Mouse (Mus musculus): Measurements from ENCODE around the gene Dxo. TPM values are rescaled to one million over a fixed set of nuclear protein-coding genes. Genes with fewer than 3 reads are reported as not detected.
A peak's percentile ranks its signal among the peaks of the same experiment; 100 is the strongest.
"Not testable (repeated sequence)": the region's sequence is repeated elsewhere in the genome, so short reads cannot be mapped to it uniquely, and the experiment has no call there.

The Dxo gene
- polyA plus RNA-seq, 1 experiment from 2014 or later, result 52.9 TPM

DNA sequence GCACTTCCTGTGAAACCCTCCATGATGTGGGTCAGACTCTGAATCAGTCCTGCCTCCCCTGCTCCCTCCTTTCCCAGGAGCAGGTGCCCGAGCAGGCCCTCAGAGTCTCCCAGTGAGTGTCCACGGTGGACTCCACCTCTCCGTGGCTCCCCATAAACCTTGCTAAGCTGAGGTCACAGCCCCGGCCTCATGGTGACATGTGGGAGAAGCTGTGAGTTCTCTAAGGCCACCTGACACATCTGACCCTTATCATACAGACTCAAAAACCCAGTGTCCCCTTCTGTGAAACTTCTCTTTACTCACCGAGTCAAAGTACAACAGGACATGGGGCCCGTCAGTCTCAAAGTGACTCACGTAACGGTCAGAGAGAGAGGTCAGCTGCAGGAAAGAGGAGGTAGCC lies 26.0 kb upstream of the Dxo start:
- not testable (repeated sequence) for H3K27me3 ChIP-seq (ENCODE audit: control insufficient read depth, insufficient read depth, low read length); ATAC-seq (ENCODE audit: insufficient number of reproducible peaks, insufficient read depth, low FRiP score, low read depth); H3K27ac ChIP-seq (ENCODE audit: low read length); H3K9me3 ChIP-seq (ENCODE audit: control insufficient read depth, low read depth, low read length); H3K4me3 ChIP-seq (ENCODE audit: low read depth, low read length); H3K9ac ChIP-seq (replicated peaks; ENCODE audit: low read depth, low read length); H3K4me1 ChIP-seq (ENCODE audit: control insufficient read depth, insufficient read depth, low read length); H3K4me2 ChIP-seq (replicated peaks; ENCODE audit: low read depth, low read length); H3K36me3 ChIP-seq (ENCODE audit: control insufficient read depth, insufficient read depth, low read length)
- 74% methylated on average over 8 of the region's 8 CpGs for WGBS

DNA sequence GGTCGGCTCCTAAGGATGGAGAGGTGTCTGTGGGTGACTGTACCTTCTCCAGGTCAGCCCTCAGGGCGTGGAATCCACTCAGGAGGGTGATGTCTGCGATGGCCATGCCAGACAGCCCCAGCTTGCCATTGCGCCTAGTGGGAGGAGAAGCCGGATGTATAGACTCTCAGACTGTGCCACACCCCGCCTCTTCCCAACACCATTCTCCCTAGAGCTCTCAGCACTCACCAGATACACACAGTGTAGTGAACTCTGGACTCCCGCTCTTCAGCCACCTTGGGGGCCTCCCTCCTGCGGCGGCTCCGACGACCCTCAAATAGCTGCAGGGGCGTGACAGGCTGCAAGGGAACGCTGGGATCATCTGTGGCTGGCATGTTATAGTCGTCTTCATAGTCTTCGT lies 25.5 kb upstream of the Dxo start:
- Histone ChIP-seq H3K27me3 (ENCODE audit: control insufficient read depth, insufficient read depth, low read length) (no peaks in the 10 kb centered on the region), H3K27ac (ENCODE audit: low read length) (no peak overlapping the region), H3K4me2 (replicated peaks; ENCODE audit: low read depth, low read length) (no peak overlapping the region), H3K4me3 (ENCODE audit: low read depth, low read length) (no peak overlapping the region), H3K4me1 (ENCODE audit: control insufficient read depth, insufficient read depth, low read length) (no peaks in the 10 kb centered on the region), H3K36me3 (ENCODE audit: control insufficient read depth, insufficient read depth, low read length) (no peaks in the 10 kb centered on the region), H3K9me3 (ENCODE audit: control insufficient read depth, low read depth, low read length) (no peaks in the 10 kb centered on the region), H3K9ac (replicated peaks; ENCODE audit: low read depth, low read length) (no peak overlapping the region)
- 66% methylated on average over 15 of the region's 15 CpGs for WGBS
- ATAC-seq (ENCODE audit: insufficient number of reproducible peaks, insufficient read depth, low FRiP score, low read depth), result no peak

DNA sequence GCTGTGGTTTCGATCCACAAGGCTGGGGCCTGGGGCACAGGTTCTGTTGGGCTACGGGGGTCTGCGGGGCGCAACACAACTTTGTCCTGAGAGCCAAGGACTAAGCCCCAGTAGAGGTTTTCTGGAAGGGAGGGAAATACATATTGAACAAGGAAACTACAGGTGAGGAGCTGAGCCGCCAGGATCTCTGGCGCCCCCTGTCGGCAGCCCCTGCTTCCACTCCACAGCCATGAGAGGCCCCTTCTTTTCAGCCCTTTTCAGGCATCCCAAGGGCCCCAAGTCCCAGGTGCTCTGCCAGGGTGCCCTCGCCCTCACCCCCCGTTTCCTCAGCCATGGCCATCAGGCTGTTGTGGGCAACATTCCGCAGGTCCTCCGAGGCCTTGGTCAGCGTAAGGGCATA lies 23.1 kb upstream of the Dxo start:
- H3K36me3 ChIP-seq (ENCODE audit: control insufficient read depth, insufficient read depth, low read length); H3K4me1 ChIP-seq (ENCODE audit: control insufficient read depth, insufficient read depth, low read length); H3K4me3 ChIP-seq (ENCODE audit: low read depth, low read length); H3K27me3 ChIP-seq (ENCODE audit: control insufficient read depth, insufficient read depth, low read length); H3K4me2 ChIP-seq (replicated peaks; ENCODE audit: low read depth, low read length); ATAC-seq (ENCODE audit: insufficient number of reproducible peaks, insufficient read depth, low FRiP score, low read depth); H3K9me3 ChIP-seq (ENCODE audit: control insufficient read depth, low read depth, low read length); H3K9ac ChIP-seq (replicated peaks; ENCODE audit: low read depth, low read length); H3K27ac ChIP-seq (ENCODE audit: low read length): not testable (repeated sequence)
- 62% methylated on average over 11 of the region's 12 CpGs for WGBS

DNA sequence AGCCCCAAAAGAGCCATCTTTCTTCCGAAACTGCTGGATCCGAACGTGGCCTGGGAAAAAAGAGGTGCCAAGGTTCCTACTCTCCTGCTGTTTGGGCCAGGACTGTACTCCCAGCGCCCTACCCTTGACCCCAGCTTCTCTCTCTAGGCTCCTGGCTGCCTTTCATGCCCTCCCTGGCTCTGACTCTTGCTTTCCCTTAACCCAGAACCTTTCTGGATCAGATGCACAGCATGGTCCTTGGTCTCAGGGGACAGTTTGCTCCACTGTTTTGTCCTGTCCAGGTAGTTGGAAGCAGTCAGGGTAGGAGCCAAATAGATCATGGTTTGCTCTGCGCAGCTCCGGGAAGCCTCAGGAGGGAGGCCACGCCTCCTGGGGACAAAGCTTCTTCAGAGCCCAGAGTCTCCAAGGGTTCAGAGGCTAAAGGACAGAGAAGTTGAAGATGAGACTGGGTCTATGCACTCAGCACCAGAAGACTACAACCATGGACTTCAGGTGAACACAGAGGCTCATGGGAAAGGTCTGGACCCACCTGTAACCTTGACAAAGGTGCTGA lies 21.9 kb upstream of the Dxo start:
- H3K4me1 ChIP-seq (ENCODE audit: control insufficient read depth, insufficient read depth, low read length), result no peaks in the 10 kb centered on the region
- no peaks in the 10 kb centered on the region for H3K9me3 ChIP-seq (ENCODE audit: control insufficient read depth, low read depth, low read length)
- WGBS, result 78% methylated on average over 7 of the region's 7 CpGs
- H3K4me3 ChIP-seq (ENCODE audit: low read depth, low read length), result no peak overlapping the region
- H3K4me2 ChIP-seq (replicated peaks; ENCODE audit: low read depth, low read length), result no peak overlapping the region
- ATAC-seq (ENCODE audit: insufficient number of reproducible peaks, insufficient read depth, low FRiP score, low read depth), result no peak
- H3K27me3 ChIP-seq (ENCODE audit: control insufficient read depth, insufficient read depth, low read length), result no peaks in the 10 kb centered on the region
- H3K27ac ChIP-seq (ENCODE audit: low read length), result no peak overlapping the region
- H3K36me3 ChIP-seq (ENCODE audit: control insufficient read depth, insufficient read depth, low read length), result no peaks in the 10 kb centered on the region
- H3K9ac ChIP-seq (replicated peaks; ENCODE audit: low read depth, low read length), result no peak overlapping the region

DNA sequence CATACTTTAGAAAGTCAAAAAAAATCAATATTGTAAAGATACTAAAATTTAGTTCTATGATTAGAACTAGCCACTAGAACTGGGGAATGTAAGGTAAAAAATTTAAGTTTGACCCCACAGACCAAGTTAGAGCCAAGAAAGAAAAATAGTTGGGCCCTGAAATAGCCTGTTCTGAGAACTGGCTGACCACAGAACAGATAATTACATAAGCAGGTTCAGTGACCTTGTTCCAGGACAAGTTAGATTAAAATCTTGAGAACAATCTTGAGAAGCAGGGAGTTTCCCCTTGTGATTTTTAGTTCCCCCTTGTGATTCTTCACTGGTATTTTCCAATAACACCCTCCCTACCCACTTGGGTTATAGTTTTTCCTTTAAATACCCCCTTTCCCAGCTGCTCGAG lies 6.0 kb upstream of the Dxo start:
- 84% methylated on average over 1 of the region's 1 CpGs for WGBS
- not testable (repeated sequence) for H3K4me2 ChIP-seq (replicated peaks; ENCODE audit: low read depth, low read length); H3K9me3 ChIP-seq (ENCODE audit: control insufficient read depth, low read depth, low read length); ATAC-seq (ENCODE audit: insufficient number of reproducible peaks, insufficient read depth, low FRiP score, low read depth); H3K4me1 ChIP-seq (ENCODE audit: control insufficient read depth, insufficient read depth, low read length); H3K9ac ChIP-seq (replicated peaks; ENCODE audit: low read depth, low read length); H3K27me3 ChIP-seq (ENCODE audit: control insufficient read depth, insufficient read depth, low read length); H3K36me3 ChIP-seq (ENCODE audit: control insufficient read depth, insufficient read depth, low read length); H3K4me3 ChIP-seq (ENCODE audit: low read depth, low read length); H3K27ac ChIP-seq (ENCODE audit: low read length)

DNA sequence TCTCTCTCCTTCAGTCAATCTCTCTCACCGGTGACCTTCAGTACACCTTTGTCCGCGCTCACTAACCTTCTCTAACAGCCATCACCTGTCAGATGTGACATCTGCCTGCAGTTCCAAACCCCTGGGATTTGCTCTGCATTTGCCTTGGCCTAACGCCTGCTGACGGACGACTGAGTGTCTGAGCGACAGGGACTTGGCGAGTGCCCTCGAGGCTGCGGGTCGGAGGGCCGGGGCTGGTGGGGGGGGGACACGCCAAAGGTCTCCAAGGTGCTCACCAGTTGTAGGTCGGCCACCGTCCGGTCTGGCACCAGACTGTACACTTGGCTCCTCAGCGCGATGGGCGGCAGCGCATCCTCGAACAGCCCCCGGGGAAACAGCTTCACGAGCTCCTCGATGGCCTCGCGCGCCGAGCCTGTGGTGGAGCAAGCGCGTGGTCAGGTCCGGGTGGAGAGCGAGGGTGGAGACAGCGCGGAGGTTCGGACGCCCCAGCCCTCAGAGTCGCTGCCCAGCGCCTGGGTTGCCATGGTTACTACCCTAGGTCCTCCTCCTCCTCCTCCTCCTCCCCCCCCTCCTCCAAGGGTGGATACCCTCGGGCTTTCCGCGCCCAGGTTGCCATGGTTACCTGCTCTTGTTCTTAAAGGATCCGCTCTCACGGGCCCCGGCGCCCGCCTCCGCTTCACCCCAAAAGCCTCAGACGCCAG lies 514 bp upstream of the Dxo start:
- no peaks in the 10 kb centered on the region for H3K27me3 ChIP-seq (ENCODE audit: control insufficient read depth, insufficient read depth, low read length)
- ATAC-seq (ENCODE audit: insufficient number of reproducible peaks, insufficient read depth, low FRiP score, low read depth), result peak; percentile 77
- H3K9me3 ChIP-seq (ENCODE audit: control insufficient read depth, low read depth, low read length), result no peaks in the 10 kb centered on the region
- WGBS, result 4% methylated on average over 48 of the region's 48 CpGs
- 0 out of 2 replicates have a peak overlapping the region, but pooled peaks have one; percentile 61 for H3K27ac ChIP-seq (ENCODE audit: low read length)
- H3K4me1 ChIP-seq (ENCODE audit: control insufficient read depth, insufficient read depth, low read length), result peaks cover 17% of the 10 kb centered on the region
- peak overlapping the region; percentile 63 for H3K4me3 ChIP-seq (ENCODE audit: low read depth, low read length)
- peak overlapping the region; percentile 90 for H3K4me2 ChIP-seq (replicated peaks; ENCODE audit: low read depth, low read length)
- peak overlapping the region; percentile 45 for H3K9ac ChIP-seq (replicated peaks; ENCODE audit: low read depth, low read length)
- peaks cover 23% of the 10 kb centered on the region for H3K36me3 ChIP-seq (ENCODE audit: control insufficient read depth, insufficient read depth, low read length)

DNA sequence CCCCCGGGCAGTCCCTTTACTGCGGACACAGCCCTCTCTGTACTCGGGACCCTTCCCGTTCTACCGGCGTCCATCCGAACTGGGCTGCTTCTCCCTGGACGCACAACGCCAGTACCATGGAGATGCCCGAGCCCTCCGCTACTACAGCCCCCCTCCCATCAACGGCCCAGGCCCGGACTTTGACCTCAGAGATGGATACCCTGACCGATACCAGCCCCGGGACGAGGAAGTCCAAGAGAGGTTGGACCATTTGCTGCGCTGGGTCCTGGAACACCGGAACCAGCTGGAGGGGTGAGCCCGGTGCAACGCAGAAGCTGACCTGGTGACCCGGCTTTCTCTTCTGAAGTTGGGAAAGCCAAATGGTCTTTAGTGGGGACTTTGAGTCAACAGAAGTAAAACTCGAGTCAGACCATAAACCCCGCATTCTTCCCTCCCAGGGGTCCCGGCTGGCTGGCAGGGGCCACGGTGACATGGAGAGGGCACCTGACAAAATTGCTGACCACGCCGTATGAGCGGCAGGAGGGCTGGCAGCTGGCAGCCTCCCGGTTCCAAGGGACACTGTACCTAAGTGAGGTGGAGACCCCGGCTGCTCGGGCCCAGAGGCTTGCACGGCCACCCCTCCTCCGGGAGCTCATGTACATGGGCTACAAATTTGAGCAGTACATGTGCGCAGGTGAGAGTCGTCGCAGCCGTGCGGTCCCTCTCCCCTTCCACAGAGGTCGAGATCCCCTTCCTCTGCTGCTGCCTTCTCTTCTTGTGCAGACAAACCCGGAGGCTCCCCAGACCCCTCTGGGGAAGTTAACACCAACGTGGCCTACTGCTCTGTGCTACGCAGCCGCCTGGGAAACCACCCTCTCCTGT lies 875 bp downstream of the Dxo start:
- H3K9me3 ChIP-seq (ENCODE audit: control insufficient read depth, low read depth, low read length), result no peaks in the 10 kb centered on the region
- peak overlapping the region; percentile 63 for H3K4me3 ChIP-seq (ENCODE audit: low read depth, low read length)
- peaks cover 17% of the 10 kb centered on the region for H3K4me1 ChIP-seq (ENCODE audit: control insufficient read depth, insufficient read depth, low read length)
- H3K4me2 ChIP-seq (replicated peaks; ENCODE audit: low read depth, low read length), result peak overlapping the region; percentile 93
- H3K27me3 ChIP-seq (ENCODE audit: control insufficient read depth, insufficient read depth, low read length), result no peaks in the 10 kb centered on the region
- 35% methylated on average over 43 of the region's 43 CpGs for WGBS
- H3K36me3 ChIP-seq (ENCODE audit: control insufficient read depth, insufficient read depth, low read length), result peaks cover 33% of the 10 kb centered on the region
- peak overlapping the region; percentile 50 for H3K9ac ChIP-seq (replicated peaks; ENCODE audit: low read depth, low read length)
- peak; percentile 15; the same call in 1 of the 2 replicates for ATAC-seq (ENCODE audit: insufficient number of reproducible peaks, insufficient read depth, low FRiP score, low read depth)
- 0 out of 2 replicates have a peak overlapping the region, but pooled peaks have one; percentile 4 for H3K27ac ChIP-seq (ENCODE audit: low read length)

DNA sequence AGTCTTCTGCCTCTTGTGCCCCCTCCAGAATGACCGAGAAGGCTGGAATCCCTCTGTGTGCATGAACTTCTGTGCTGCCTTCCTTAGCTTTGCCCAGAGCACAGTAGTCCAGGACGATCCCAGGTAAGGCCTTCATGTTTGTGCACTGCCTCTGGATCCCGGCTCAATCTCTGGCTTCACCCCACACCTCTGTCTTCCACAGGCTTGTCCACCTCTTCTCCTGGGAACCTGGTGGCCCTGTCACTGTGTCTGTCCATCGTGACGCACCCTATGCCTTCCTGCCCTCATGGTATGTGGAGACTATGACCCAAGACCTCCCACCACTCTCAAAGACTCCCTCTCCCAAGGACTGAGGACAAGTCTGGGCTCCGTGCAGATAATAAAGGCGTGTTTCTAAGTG lies 2.0 kb downstream of the Dxo start:
- no peak overlapping the region for H3K4me3 ChIP-seq (ENCODE audit: low read depth, low read length)

More for the DNA sequence above, 2.0 kb downstream of the Dxo start:
- Histone ChIP-seq H3K4me1 (ENCODE audit: control insufficient read depth, insufficient read depth, low read length) (peaks cover 17% of the 10 kb centered on the region), H3K27me3 (ENCODE audit: control insufficient read depth, insufficient read depth, low read length) (no peaks in the 10 kb centered on the region), H3K27ac (ENCODE audit: low read length) (no peak overlapping the region), H3K9ac (replicated peaks; ENCODE audit: low read depth, low read length) (no peak overlapping the region), H3K4me2 (replicated peaks; ENCODE audit: low read depth, low read length) (no peak overlapping the region), H3K9me3 (ENCODE audit: control insufficient read depth, low read depth, low read length) (no peaks in the 10 kb centered on the region), H3K36me3 (ENCODE audit: control insufficient read depth, insufficient read depth, low read length) (peaks cover 40% of the 10 kb centered on the region)
- no peak for ATAC-seq (ENCODE audit: insufficient number of reproducible peaks, insufficient read depth, low FRiP score, low read depth)
- 88% methylated on average over 7 of the region's 7 CpGs for WGBS

All from stomach, embryonic 14.5 days (tissue).